Mouse (Mus musculus) lung, postnatal 0 days (tissue): ENCODE measurements at regions not wholly inside any gene's neighbourhood (a gene's known extent, or its start where the extent isn't known, plus 50 kb on each side); places are given as distances from the start of the nearest gene placed in this dataset.

Experiments used
- CTCF ChIP-seq: IDR thresholded peaks from 2 replicates; pipeline ENCODE4 v1.5.1; 2016; ENCODE audit warnings: antibody characterized with exemption, mild to moderate bottlenecking
- EP300 ChIP-seq: IDR thresholded peaks from 2 replicates; pipeline ENCODE4 v1.6.1; 2016; ENCODE audit warnings: antibody characterized with exemption, mild to moderate bottlenecking, control low read depth

DNA sequence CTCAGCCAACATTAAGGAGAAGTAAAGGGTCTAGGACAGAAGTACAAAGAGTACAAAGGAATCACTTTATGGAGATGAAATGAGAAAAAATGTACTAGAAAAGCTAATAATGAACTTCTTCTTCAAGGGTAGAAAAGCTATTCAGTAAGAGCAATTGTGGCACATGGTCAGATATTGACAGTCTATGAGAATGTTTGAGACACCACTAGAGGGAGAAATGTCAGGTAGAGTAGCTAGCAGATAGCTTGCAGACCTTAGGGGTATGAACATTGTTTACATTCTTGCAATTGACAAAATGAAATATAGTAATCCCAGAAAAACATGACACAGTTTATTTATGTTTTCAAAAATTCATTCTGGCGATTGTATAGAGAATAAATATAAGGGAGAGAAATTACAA, 1066.2 kb upstream of the Sel1l start:
- no peak for TF ChIP-seq EP300
- TF ChIP-seq CTCF: no peak
